Mouse (Mus musculus) midbrain, embryonic 15.5 days (tissue): Measurements from ENCODE around the gene Fbxw10. TPM values are rescaled to one million over a fixed set of nuclear protein-coding genes. Genes with fewer than 3 reads are reported as not detected.
A peak's percentile ranks its signal among the peaks of the same experiment; 100 is the strongest.

Experiments
- ATAC-seq: fragments of 200-750 bp; cut with Nextera tagmentation; replicated peaks from 2 replicates; pipeline ENCODE4 v1.8.0; 2017; ENCODE audit warnings: moderate TSS enrichment
- H3K27ac ChIP-seq: fragments of 300-500 bp; sonication (generic); 2 replicates; pipeline ENCODE4 v1.5.1; 2015; ENCODE audit warnings: mild to moderate bottlenecking, inconsistent platforms
- H3K27me3 ChIP-seq: fragments of 300-500 bp; sonication (generic); replicated peaks from 2 replicates; pipeline ENCODE4 v1.6.1; 2015; ENCODE audit warnings: inconsistent platforms
- H3K36me3 ChIP-seq: fragments of 300-500 bp; sonication (generic); replicated peaks from 2 replicates; pipeline ENCODE4 v1.6.1; 2015; ENCODE audit warnings: inconsistent platforms
- H3K4me1 ChIP-seq: fragments of 300-500 bp; sonication (generic); 2 replicates; pipeline ENCODE4 v1.6.1; 2015; ENCODE audit warnings: inconsistent platforms
- H3K4me2 ChIP-seq: fragments of 300-500 bp; sonication (generic); 2 replicates; pipeline ENCODE4 v1.6.1; 2015; ENCODE audit warnings: inconsistent platforms, mild to moderate bottlenecking, moderate library complexity
- H3K4me3 ChIP-seq: fragments of 300-500 bp; sonication (generic); 2 replicates; pipeline ENCODE4 v1.5.1; 2015; ENCODE audit warnings: mild to moderate bottlenecking, inconsistent platforms
- H3K9ac ChIP-seq: fragments of 300-500 bp; sonication (generic); 2 replicates; pipeline ENCODE4 v1.6.1; 2015; ENCODE audit warnings: mild to moderate bottlenecking, inconsistent platforms
- H3K9me3 ChIP-seq: fragments of 300-500 bp; sonication (generic); 2 replicates; pipeline ENCODE4 v1.6.1; 2016; ENCODE audit warnings: inconsistent platforms
- WGBS: fragments of 180-500 bp; shearing (Covaris S2); methylation state at CpG from one replicate; pipeline ENCODE4 v1.1.7; 2015; ENCODE audit warnings: mixed read lengths; 5-methylcytosine and 5-hydroxymethylcytosine counted together
- polyA plus RNA-seq: library from polyadenylated mRNA; unstranded; fragments of >200 nt; fragmentation: Nextera tagmentation; extraction: Ambion mirVana; gene quantifications from 2 replicates; pipeline ENCODE4 v1.2.1, GENCODE M21; 2015

The Fbxw10 gene
- polyA plus RNA-seq, 1 experiment from 2014 or later, result 0.50 TPM

- H3K4me1 ChIP-seq, result peaks cover 5% of the 10 kb centered on the region
- no peak overlapping the region for H3K27ac ChIP-seq
- H3K9ac ChIP-seq, result no peak overlapping the region
- no peak overlapping the region for H3K4me3 ChIP-seq
- no peaks in the 10 kb centered on the region for H3K27me3 ChIP-seq
- no peak for ATAC-seq
- H3K4me2 ChIP-seq, result no peak overlapping the region
- WGBS, result 49% methylated on average over 2 of the region's 2 CpGs
- H3K36me3 ChIP-seq, result no peaks in the 10 kb centered on the region
- H3K9me3 ChIP-seq, result no peaks in the 10 kb centered on the region
Observed at GRCm38 (mm10) chr11:62916765-62917164, 69.9 kb downstream of the Fbxw10 start.

GRCm38 (mm10) chr11:62919946-62920742 lies 73.3 kb downstream of the Fbxw10 start:
- H3K27ac ChIP-seq, result no peak overlapping the region
- ATAC-seq, result no peak
- peak overlapping the region; percentile 47 for H3K4me2 ChIP-seq
- H3K27me3 ChIP-seq, result no peaks in the 10 kb centered on the region
- H3K4me1 ChIP-seq, result peaks cover 5% of the 10 kb centered on the region
- no peaks in the 10 kb centered on the region for H3K36me3 ChIP-seq
- WGBS, result 80% methylated on average over 6 of the region's 6 CpGs
- no peak overlapping the region for H3K9ac ChIP-seq
- H3K4me3 ChIP-seq, result peak overlapping the region; percentile 36
- H3K9me3 ChIP-seq, result no peaks in the 10 kb centered on the region

GRCm38 (mm10) chr11:62920743-62921050 lies 73.8 kb downstream of the Fbxw10 start:
- WGBS, result 29% methylated on average over 6 of the region's 6 CpGs
- Histone ChIP-seq H3K27me3 (no peaks in the 10 kb centered on the region), H3K36me3 (no peaks in the 10 kb centered on the region), H3K4me3 (peak overlapping the region; percentile 36), H3K9me3 (no peaks in the 10 kb centered on the region), H3K4me2 (peak overlapping the region; percentile 47), H3K9ac (no peak overlapping the region; the same call in 1 of the 2 replicates), H3K4me1 (peaks cover 5% of the 10 kb centered on the region), H3K27ac (no peak overlapping the region)
- ATAC-seq, result no peak

GRCm38 (mm10) chr11:62921052-62921977 lies 74.4 kb downstream of the Fbxw10 start:
- H3K4me3 ChIP-seq, result peak overlapping the region; percentile 36
- H3K27ac ChIP-seq, result peak overlapping the region; percentile 63
- H3K9me3 ChIP-seq, result no peaks in the 10 kb centered on the region
- no peak overlapping the region; the same call in 1 of the 2 replicates for H3K9ac ChIP-seq
- peaks cover 5% of the 10 kb centered on the region for H3K4me1 ChIP-seq
- peak overlapping the region; percentile 47 for H3K4me2 ChIP-seq
- peak; percentile 94 for ATAC-seq
- H3K27me3 ChIP-seq, result no peaks in the 10 kb centered on the region
- H3K36me3 ChIP-seq, result no peaks in the 10 kb centered on the region
- WGBS, result 28% methylated on average over 25 of the region's 25 CpGs

GRCm38 (mm10) chr11:62924091-62924761 lies 77.4 kb downstream of the Fbxw10 start:
- WGBS, result 95% methylated on average over 6 of the region's 6 CpGs
- no peak for ATAC-seq

More at GRCm38 (mm10) chr11:62924091-62924761, 77.4 kb downstream of the Fbxw10 start:
- H3K27me3 ChIP-seq, result no peaks in the 10 kb centered on the region
- no peak overlapping the region for H3K4me3 ChIP-seq
- H3K27ac ChIP-seq, result no peak overlapping the region
- H3K4me2 ChIP-seq, result no peak overlapping the region
- H3K4me1 ChIP-seq, result peaks cover 5% of the 10 kb centered on the region
- no peaks in the 10 kb centered on the region for H3K36me3 ChIP-seq
- no peak overlapping the region for H3K9ac ChIP-seq
- H3K9me3 ChIP-seq, result no peaks in the 10 kb centered on the region

Other genes with a start within 250 kb of the Fbxw10 start
- 12.1 and 12.4 TPM in 2 replicates for gene Lrrc75a, start 198.5 kb upstream of the Fbxw10 start, polyA plus RNA-seq
- 21.6 and 23.3 TPM in 2 replicates for gene Mmgt2, start 198.4 kb upstream of the Fbxw10 start, polyA plus RNA-seq
- gene Zfp287, start 115.2 kb upstream of the Fbxw10 start, polyA plus RNA-seq, result 22.2 and 24.9 TPM in 2 replicates
- not detected in 2 replicates for gene Gm10428, start 94.0 kb upstream of the Fbxw10 start, polyA plus RNA-seq
- 33.0 and 36.3 TPM in 2 replicates for gene Zfp286, start 57.6 kb upstream of the Fbxw10 start, polyA plus RNA-seq
- gene Trim16, start 26.8 kb upstream of the Fbxw10 start, polyA plus RNA-seq, result 6.2 and 6.8 TPM in 2 replicates
- 56.9 and 58.7 TPM in 2 replicates for gene Tvp23b, start 32.4 kb downstream of the Fbxw10 start, polyA plus RNA-seq
- not detected in 2 replicates for gene Cdrt4, start 104.1 kb downstream of the Fbxw10 start, polyA plus RNA-seq
- not detected in 2 replicates for gene Tekt3, start 214.6 kb downstream of the Fbxw10 start, polyA plus RNA-seq